Mouse (Mus musculus) C2C12 (cell line): Measurements from ENCODE around the gene Gdf2.

Source experiments
- CTCF ChIP-seq: IDR thresholded peaks from one replicate; pipeline ENCODE4 v1.5.1; 2011; ENCODE audit not compliant: control insufficient read depth, insufficient read depth, insufficient read length
- USF1 ChIP-seq: IDR thresholded peaks from one replicate; pipeline ENCODE4 v1.6.1; 2011; ENCODE audit warnings: low read depth, mild to moderate bottlenecking, control low read depth, moderate library complexity

DNA sequence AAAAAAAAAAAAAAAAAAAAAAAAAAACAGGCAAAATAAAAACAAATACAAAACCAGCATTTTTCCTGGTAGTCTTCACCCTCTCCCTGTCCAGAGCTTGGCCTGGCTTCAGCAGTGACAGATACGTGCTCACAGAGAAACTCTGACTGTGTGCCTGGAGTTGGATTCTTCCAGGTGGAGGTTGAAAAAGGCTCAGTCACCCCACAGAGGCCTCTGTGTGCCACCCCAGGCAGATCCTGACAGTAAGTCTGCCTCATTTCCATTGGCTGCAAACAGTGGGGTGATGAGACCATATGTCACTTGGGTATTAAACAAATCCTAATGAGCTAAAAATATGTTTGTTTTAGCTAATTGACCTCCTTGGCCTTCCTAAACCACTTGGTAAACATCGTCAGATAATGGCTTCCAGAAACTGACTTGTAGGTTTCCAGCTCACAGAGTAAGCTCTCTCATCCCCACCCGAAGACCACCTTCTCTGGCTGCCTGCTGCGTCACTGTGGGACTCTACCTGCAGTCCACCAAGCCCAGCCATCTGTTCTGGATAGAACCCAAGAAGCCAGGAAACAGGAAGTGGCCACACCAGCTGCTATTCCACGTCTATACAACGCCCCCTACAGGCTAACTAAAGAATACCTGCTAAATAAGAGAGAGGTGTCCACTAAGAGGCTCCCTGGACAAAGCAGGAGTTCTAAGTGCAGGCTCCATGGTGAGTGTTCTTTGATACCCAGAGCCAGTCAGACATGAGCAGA is 11.6 kb downstream of the Gdf2 start:
- TF ChIP-seq CTCF (no peak), USF1 (no peak)
